Mouse (Mus musculus) liver, adult 2 months (tissue): ENCODE measurements at regions not wholly inside any gene's neighbourhood (a gene's known extent, or its start where the extent isn't known, plus 50 kb on each side); places are given as distances from the start of the nearest gene placed in this dataset.

Source experiments
- CTCF ChIP-seq: fragments of 200-500 bp; IDR thresholded peaks from 2 replicates; pipeline ENCODE4 v1.5.1; 2011; ENCODE audit warnings: low read depth, low read length, control low read depth
- POLR2A ChIP-seq: fragments of 200-500 bp; IDR thresholded peaks from 2 replicates; pipeline ENCODE4 v1.6.1; 2011; ENCODE audit warnings: low read length, control low read depth; ENCODE audit not compliant: insufficient read depth; ENCODE audit errors: extremely low read depth

DNA sequence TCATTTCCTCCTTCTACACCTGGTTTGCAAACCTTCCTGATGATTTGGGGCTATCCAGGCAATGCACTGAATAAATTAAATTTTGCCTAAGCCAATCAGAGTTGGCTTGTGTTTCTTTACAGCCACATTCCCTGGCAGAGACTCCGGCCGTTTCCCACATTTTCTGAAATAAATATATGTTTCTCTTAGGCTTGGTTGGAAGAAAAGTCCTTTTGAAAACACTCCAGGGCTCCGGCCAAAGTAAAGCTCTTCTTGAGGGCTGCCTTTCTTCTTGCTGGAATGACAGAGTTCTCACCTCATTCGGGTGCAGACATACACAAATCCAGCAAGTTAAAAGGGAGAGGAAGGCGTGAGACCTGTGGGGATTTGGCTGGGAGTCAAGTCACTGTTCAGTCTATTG is 252.0 kb upstream of the Tbx3 start:
- no peak for TF ChIP-seq CTCF
- TF ChIP-seq POLR2A, result no peak
